Mouse (Mus musculus) Muller cell, postnatal 12 days (primary cell): ENCODE results near the gene Uqcrc1.

Experiments used
- DNase-seq: peaks from one replicate; pipeline ENCODE4 v3.0.0-alpha.2; 2015; ENCODE audit errors: inconsistent ontology term

Gene Uqcrc1

DNA sequence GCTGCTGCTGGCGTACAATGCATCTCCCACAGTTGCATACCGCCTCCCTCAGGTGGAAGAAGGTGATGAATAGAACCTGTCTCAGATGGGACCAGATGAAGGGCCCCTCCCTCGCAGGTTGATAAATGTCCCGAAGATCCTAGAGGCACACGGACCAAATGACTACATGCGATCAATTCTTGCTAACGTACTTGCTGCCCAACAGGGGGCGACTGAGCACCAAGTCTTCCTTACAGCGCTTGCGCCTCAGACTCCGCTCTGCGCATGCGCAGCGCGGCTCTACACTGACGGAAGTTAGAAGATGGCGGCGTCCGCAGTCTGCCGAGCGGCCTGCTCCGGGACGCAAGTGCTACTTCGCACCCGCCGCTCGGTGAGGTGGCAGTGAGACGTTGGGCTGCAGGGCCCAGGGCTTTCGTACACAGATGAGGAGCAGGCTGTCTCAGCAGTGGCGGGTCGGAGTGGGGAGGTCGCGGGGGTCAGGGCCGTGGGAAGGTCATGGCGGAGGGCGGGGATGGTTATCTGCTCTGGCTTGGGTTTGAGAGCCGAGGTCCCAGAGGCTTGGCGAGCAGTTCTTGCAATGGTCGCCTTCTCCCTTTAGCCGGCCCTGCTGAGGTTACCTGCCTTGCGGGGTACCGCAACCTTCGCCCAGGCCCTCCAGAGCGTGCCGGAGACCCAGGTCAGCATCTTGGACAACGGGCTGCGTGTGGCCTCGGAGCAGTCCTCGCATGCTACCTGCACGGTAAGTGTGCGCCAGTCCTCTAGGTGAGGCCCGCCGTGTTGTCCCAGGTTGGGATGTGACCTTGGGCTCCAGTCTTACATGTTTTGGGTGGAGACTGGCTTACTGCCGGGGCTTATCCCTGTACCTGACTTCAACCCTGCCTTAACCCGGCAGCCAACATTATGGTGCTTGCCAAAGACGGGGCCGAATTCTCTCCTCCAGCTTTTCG lies at the start of gene Uqcrc1:
TSS of gene Uqcrc1 (plus strand) at position 216 of the 947 bp plus-strand sequence.
- peak; percentile 89 for DNase-seq

DNA sequence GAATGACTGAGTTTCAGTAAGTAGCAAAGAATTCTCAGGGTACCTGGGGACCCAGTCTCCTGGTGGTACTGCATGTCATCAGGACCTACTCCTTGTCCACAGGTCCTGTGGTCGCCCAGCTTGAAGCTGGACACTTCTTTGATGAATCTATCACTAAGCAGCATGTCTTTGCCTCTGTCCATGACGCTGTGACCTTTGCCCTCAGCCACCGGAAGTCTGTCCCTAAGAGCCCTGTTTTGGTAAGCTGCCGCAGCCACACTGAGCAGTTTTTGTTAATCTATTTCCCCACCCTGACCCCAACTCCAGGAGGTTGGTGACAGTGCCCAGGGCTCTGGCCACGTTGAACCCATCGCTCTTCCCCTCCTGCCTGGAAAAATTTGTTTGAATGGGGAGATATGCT lies 24.1 kb upstream of the Uqcrc1 start:
- DNase-seq, result no peak

DNA sequence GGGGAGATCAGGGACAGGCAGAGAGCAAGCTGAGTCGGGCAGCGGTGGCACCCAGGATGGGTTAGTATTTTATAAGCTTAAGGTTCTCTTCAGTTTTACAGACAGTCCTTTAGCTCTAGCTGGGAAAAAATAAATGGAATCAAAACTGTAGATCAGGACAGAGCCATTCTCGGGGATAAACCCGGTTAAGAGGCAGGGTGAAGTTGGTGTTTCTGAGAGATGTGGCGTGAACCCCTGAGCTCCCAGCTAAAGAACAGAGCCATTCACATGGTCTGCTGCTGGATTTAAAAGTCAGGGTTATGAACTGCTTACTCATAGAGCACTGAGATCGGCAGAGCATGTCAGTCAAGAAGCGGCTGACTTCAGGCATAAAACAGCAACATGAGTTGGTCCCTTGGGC lies 23.3 kb upstream of the Uqcrc1 start:
- DNase-seq, result no peak

GRCm38 (mm10) chr9:108913621-108914020 lies 22.8 kb upstream of the Uqcrc1 start:
- DNase-seq, result no peak

DNA sequence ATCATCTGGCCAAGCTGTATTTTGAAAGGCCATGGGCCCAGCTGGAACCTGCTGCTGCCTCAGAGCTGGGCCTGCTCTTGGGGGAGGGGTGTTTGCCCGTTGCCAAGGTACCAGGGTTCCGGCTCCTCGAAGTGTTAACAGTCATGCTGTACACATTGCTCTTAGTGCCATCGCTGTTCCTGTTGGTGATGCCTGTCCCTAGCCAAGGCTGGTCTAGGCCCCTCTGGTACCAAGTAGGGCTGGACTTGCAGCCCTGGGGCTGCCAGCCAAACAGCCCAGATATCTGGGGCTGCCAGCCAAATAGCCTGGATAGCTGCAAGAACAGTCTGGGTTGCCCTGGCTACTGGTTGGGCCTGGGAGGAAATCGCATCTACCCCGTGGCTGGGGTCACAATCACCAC lies 21.9 kb upstream of the Uqcrc1 start, which contains the start of gene Tmem89:
TSS of gene Tmem89 (plus strand) at position 129 of the 400 bp plus-strand sequence.
- peak; percentile 49 for DNase-seq

DNA sequence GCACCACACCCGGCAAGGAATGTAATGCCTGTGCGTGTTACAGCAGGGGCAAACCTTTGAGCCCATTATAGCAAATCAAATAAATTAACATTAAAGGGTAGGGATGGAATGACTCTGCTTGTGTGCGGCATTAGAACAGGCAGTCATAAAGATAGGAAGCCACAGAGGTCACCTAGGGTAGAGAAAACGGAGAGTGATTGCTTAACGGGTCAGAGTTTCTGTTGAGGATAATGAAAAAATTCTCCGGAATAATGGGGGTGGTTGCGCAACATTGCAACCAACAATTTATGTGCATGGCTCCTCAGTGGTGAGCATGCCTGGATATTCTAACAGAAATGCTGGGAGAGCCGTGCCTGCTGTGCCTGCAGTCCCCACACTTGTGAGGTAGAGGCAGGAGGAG lies 10.5 kb upstream of the Uqcrc1 start:
- DNase-seq, result no peak

GRCm38 (mm10) chr9:108928424-108928823 lies 8.0 kb upstream of the Uqcrc1 start:
- DNase-seq, result no peak

DNA sequence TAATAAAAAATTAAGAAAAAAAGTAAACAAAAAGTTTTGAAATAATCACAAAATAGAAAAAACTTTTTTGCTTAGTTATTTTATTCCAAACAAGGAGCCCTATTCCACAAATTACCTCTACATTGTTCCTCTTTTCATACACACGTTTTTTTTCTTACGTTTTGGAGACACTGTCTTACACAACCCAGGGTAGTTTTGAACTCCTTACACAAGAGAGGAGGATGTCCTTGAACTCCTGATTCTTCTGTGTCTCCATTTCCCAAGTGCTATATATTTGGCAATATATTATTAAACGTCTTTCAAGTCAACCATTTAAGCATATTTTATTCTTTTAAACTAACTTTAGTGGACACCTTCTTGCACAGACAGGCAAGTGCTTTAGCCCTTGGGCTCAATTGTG lies 442 bp upstream of the Uqcrc1 start:
- no peak for DNase-seq

DNA sequence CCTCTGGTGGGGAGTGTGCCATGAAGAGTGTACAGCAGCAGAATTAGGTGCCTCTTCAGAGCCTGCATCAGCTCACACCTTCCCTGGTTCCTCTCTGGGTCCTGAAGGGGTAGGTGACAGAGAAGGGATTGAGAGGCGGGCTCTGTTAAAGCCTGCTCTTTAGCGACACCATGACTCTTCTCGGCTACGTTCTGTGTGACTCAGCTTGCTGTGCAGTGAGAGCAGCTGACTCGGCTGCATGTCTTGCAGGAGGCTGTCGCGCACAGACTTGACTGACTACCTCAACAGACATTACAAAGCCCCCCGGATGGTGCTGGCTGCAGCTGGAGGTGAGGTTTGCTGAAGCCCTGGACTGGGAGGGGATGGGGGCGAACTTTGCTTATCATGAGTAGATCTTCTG lies 8.7 kb downstream of the Uqcrc1 start:
- DNase-seq, result no peak

DNA sequence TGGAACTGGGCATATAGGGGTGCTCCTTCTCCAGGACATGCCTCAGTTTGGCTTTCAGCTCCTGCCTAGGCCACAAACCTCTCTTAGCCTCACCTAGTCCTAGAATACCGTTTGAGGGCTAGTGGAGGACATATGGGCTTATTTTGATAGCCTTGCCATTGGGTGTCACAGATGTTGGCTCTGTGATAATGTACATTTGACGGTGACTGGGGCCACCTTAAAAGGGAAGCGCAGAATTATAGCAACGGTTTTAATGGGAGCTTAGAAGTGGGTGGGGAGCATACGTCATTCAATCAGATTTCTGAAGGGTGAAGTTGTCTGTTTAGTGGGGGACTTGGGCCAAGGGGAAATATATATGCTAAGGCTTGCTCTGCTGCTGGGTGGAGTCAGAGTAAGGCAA lies 9.2 kb downstream of the Uqcrc1 start:
- no peak for DNase-seq

DNA sequence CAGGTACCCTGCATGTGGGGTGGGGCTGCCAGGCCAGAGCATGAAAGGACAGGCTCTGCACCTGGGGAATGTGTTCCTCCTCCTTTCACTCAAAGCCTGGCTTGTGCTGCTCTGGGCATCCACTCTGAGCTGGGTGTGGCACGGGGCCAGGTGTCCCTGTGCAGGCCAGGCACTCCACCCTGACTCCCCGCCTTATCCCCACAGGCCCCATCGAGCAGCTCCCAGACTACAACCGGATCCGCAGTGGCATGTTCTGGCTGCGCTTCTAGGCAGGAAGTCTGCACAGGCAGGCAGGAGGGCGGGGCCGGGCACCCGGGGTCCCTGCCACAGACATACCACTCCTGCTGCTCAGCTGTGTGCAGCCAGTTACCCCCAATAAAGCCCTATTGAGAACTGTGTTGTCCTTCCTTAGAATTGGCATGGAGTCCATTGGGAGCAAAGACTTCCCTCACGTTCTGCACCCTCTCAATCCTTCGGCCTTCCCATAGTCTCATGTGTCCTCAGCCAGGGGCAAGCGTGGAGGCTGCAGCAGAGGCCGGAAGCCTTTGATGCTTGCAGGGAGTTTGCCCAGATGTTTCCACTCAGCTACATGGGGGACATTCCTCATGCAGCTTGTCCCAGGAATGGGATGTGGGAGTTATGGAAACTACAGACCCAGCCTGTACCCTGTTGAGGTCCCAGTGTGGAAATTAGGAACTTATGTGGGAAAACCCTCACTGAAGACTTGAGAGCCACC lies 13.0 kb downstream of the Uqcrc1 start:
- no peak for DNase-seq

DNA sequence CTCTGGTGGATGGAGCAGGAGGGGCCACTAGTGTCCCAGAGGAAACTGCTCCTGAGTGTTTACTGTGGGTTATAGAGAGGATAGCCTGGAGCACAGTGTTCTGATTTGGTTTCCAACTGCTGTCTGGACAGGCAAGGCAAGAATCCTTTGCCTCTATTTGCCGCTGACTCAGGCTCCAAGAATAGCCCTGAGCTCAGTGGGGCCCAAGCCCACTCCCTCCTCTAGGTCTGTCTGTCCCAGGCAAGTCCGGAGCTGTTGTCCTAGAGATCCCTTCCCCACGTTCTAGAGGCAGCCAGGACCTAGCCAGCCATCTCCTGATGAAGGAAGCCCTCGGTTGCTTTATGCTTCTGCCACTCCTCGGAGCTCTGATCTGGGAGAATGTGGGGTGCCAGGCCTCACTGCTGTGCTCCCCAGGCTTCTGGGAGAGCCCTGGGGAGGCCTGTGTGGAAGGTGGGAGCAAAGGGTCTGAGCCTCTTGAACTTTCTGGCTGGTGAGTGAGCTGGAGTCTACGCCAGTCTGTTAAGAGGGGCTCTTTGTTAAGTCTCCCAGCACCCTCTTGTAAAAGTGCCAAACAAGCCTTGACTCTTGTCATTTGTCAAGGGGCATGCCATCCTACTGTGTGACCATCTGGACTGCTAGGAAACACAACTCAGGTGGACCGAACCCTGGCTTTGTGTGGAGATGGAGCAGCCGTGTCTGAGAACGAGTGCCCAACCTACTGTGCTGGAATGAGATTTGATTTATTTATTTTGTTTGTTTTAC lies 13.7 kb downstream of the Uqcrc1 start:
- no peak for DNase-seq

- peak; percentile 72 for DNase-seq
Observed at GRCm38 (mm10) chr9:108953081-108953636, 16.7 kb downstream of the Uqcrc1 start, which contains the start of gene Col7a1. Gene Col7a1 (plus strand): TSS chr9:108953586.

DNA sequence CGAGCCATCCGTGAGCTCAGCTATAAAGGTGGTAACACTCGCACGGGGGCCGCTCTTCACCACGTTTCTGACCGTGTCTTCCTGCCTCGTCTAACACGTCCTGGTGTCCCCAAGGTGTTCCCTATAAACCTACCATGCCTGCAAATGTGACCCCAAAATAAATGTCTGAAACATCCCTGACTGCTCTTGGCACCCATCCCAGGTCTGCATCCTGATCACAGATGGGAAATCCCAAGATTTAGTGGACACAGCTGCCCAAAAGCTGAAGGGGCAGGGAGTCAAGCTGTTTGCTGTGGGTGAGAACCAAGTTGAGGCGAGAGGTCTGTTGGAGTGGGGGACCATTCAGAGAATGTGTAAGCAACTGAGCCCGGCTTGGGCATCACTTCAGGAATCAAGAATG lies 18.8 kb downstream of the Uqcrc1 start:
- no peak for DNase-seq

- no peak for DNase-seq
Observed at GRCm38 (mm10) chr9:108955846-108956245, 19.4 kb downstream of the Uqcrc1 start.

GRCm38 (mm10) chr9:108963577-108963976 lies 27.1 kb downstream of the Uqcrc1 start:
- no peak for DNase-seq

DNA sequence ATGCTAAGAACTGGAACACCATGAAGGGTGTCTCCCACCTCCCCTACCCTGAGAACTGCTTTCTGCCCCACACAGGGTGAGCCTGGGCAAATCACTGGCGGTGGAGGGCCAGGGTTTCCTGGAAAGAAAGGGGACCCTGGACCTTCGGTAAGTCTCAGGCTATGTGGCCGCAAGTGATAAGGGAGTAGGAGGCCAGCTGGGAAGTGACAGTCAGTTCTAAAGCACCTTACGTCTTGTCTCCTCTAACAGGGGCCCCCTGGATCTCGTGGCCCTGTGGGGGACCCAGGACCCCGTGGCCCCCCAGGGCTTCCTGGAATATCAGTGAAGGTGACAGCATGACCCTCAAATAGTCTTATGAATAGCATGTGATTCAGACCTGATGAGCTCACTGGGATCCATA lies 27.9 kb downstream of the Uqcrc1 start:
- no peak for DNase-seq

DNA sequence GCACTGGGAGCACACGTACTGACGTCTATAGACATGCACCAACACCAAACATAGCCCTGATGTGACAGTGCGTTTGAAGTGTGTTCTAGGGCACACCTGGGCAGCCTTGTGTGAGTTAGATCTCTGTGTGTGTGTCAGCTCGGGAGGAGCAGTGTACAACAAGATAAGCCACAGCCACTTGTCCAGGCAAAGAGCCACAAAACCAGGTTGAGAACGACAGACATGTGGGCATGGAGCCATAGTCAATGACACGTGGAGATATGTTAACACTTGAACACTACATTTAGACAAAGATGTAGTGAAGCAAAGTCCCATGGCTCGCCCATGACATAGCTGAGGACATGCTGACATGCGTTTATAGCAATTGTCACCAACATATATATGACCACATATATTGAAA lies 34.2 kb downstream of the Uqcrc1 start:
- DNase-seq, result no peak

DNA sequence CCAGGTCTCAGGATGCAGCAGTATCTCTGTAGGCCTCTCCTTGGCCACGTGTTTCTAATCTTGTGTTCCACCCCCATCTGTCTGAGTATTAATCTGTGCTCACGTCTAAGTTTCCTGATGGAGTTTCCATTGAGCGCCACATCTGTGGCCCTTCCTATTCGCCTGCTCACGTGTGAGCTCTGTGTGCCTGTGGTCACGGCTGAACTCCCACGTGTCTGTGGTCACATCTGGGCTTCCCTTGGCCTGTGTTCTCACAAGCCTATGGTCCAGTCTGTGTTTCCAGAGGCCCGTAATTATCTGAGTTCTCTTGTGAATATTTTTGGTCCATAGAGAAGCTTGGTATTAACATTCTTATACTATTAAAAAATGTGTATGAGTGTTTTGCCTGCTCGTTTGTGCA lies 40.0 kb downstream of the Uqcrc1 start:
- no peak for DNase-seq

GRCm38 (mm10) chr9:108977966-108978365 lies 41.5 kb downstream of the Uqcrc1 start:
- DNase-seq, result peak; percentile 74

DNA sequence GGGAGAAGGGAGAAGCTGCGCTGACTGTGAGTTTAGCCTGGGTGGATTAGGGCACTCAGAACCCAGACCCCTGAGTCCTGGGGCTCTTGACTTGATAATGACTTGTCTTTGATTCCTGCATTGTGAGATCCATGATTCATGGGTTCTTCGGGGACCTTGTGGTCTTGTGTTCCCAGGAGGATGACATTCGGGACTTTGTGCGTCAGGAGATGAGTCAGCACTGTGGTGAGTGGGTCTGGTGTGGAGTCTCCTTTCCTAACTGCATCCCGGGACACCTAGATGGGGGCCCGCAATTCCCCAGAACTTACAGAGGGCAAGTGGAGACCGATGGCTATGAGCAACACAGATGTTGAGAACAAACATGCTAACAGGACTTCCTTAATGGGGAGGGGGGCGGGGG lies 46.1 kb downstream of the Uqcrc1 start:
- no peak for DNase-seq

GRCm38 (mm10) chr9:108983209-108983608 lies 46.8 kb downstream of the Uqcrc1 start:
- no peak for DNase-seq
